Mouse (Mus musculus) embryonic fibroblast, embryonic 13.5 days (primary cell): ENCODE data around the gene Gpr50. TPM values are rescaled to one million over a fixed set of nuclear protein-coding genes. Genes with fewer than 3 reads are reported as not detected.

ENCODE experiments used
- H3K27ac ChIP-seq: 2 replicates; pipeline ENCODE4 v1.5.1; 2012; ENCODE audit warnings: low read length, control low read depth, inconsistent platforms; ENCODE audit not compliant: insufficient read depth
- H3K4me1 ChIP-seq: 2 replicates; pipeline ENCODE4 v1.6.1; 2011; ENCODE audit warnings: low read length; ENCODE audit not compliant: control insufficient read depth, insufficient read depth
- H3K4me3 ChIP-seq: 2 replicates; pipeline ENCODE4 v1.5.1; 2011; ENCODE audit warnings: mild to moderate bottlenecking, control low read depth, low read length; ENCODE audit not compliant: insufficient read depth
- CTCF ChIP-seq: IDR thresholded peaks from 2 replicates; pipeline ENCODE4 v1.5.1; 2011; ENCODE audit warnings: mild to moderate bottlenecking, control low read depth, low read length, moderate library complexity, borderline replicate concordance; ENCODE audit not compliant: insufficient read depth
- POLR2A ChIP-seq: IDR thresholded peaks from 2 replicates; pipeline ENCODE4 v1.6.1; 2011; ENCODE audit warnings: low read depth, mild to moderate bottlenecking, control low read depth, low read length, moderate library complexity
- polyA plus RNA-seq: library from polyadenylated mRNA; stranded (reverse); fragments of >200 nt; gene quantifications from 2 replicates; pipeline ENCODE4 v1.2.4, GENCODE M21; 2011; ENCODE audit warnings: low read depth; ENCODE audit not compliant: missing spikeins, insufficient read length

Gene Gpr50
- polyA plus RNA-seq: not detected in 2 replicates

GRCm38 (mm10) chrX:71663374-71663773 is at the start of gene Gpr50:
Gpr50 (plus strand) TSS chrX:71663667.
- H3K4me3 ChIP-seq: peak within 1 kb of the TSS; percentile 32; the same call in 1 of the 2 replicates
- H3K4me1 ChIP-seq: no peaks in the 10 kb centered on the region
- H3K27ac ChIP-seq: no peak within 1 kb of the TSS
- TF ChIP-seq CTCF (no peak), POLR2A (no peak)

DNA sequence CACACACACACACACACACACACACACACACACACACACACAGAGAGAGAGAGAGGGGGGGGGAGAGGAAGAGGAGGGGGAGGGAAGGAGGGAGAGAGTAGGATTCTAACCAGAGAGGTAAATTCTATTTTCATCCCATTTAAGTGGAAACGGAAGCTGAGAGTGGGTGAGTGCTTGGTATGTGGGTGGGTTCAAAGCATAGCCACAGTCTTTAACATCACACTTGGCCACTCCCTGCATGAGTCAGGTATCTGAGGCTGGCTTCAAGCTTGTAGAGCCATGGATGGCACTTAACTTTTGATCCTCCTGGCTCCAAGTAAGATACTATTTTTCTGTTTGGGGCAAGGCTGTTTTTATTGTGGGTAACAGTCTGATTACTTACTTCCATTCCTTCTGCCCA is 41.2 kb upstream of the Gpr50 start:
- TF ChIP-seq CTCF (no peak), POLR2A (no peak)
- H3K4me3 ChIP-seq: no peak overlapping the region
- H3K27ac ChIP-seq: no peak overlapping the region
- no peaks in the 10 kb centered on the region for H3K4me1 ChIP-seq

DNA sequence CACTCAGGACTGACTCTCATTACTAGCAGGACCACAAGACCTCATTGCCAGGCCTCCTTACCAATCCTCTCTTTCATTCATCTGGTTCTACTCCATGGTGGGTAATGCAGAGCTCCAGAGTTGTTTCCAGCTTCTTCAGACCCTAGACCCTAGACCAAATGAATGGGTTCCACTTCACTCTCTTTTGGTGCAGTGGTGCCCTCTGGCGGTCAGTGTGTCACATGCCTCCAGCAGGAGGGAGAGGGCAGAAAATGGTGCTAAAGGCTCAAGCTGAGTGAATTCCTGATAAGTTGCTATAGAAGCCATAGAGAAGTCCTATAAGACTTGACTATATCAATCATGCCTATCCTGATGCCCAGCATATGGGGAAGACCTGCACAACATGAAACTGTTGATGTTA is 39.6 kb upstream of the Gpr50 start:
- H3K4me1 ChIP-seq: no peaks in the 10 kb centered on the region
- TF ChIP-seq CTCF: peak; percentile 55; the same call in 1 of the 2 replicates
- TF ChIP-seq POLR2A: no peak
- H3K27ac ChIP-seq: no peak overlapping the region
- no peak overlapping the region for H3K4me3 ChIP-seq

GRCm38 (mm10) chrX:71628306-71628705 is 35.2 kb upstream of the Gpr50 start:
- H3K4me3 ChIP-seq: no peak overlapping the region
- H3K27ac ChIP-seq: no peak overlapping the region
- no peak for TF ChIP-seq POLR2A
- H3K4me1 ChIP-seq: no peaks in the 10 kb centered on the region

- TF ChIP-seq POLR2A: no peak
- no peak for TF ChIP-seq CTCF
- H3K27ac ChIP-seq: no peak overlapping the region
These were observed 32.8 kb upstream of the Gpr50 start for GRCm38 (mm10) chrX:71630709-71631108.

DNA sequence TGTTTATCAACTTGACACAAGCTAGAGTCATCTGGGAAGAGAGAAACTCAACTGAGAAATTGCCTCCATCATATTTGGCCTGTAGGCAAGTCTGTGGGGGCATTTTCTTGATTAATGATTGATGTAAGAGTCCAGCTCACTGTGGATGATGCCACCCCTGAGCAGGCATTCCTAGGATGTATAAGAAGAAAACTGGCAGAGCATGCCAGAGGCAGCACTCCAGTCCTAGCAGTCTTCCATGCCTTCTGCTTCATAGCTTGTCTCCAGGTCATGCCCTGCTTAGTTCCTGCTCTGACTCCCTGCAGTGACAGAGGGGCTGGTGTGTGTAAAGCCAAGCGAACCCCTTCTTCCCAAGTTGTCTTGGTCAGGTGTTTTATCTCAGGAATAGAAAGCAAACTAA is 32.3 kb upstream of the Gpr50 start:
- no peak overlapping the region for H3K27ac ChIP-seq
- TF ChIP-seq POLR2A (no peak), CTCF (no peak)
- no peaks in the 10 kb centered on the region for H3K4me1 ChIP-seq
- H3K4me3 ChIP-seq: no peak overlapping the region

More at GRCm38 (mm10) chrX:71630709-71631108, 32.8 kb upstream of the Gpr50 start:
- Histone ChIP-seq H3K4me3 (no peak overlapping the region), H3K4me1 (no peaks in the 10 kb centered on the region)

DNA sequence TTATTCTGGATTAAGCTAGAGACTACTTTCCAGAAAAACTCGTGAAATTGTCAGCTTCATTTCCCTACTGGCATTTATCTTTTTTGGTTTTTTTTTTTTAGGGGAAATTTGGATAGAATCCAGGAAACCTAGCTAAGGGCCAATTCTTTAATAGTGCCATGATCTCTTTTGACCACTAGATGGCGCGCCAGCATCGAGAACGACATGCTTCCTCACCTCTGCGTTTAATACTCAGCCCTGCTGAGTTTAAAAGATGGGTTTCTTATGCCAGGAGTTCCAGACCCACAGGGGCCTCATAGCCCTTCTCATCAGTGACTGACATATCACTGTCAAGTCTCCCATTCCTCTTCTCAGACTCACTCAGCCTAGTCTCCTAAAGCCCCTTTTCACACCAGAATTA is 15.5 kb upstream of the Gpr50 start:
- TF ChIP-seq CTCF (peak; percentile 62; the same call in 1 of the 2 replicates), POLR2A (no peak)
- Histone ChIP-seq H3K4me1 (no peaks in the 10 kb centered on the region), H3K4me3 (no peak overlapping the region), H3K27ac (no peak overlapping the region)

DNA sequence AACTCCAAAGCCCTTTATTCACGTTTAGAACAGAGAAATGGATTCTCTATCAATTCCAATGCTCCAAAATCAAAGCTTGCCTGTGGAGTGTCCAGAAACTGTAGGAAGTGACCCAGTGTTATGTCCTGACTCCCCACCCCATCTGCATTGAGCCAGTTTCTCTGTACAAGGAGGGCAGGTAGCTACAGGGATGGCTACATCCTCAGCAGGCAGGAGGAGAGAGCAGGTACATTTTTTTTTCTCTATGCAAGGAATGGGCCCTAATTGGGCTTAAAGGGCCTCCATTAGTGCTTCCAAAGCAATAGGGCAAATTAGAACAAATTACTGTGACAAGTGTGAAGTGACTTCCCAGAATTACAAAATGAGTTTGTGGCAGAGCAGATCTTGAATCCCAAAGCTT is 15.0 kb upstream of the Gpr50 start:
- no peak overlapping the region for H3K4me3 ChIP-seq

GRCm38 (mm10) chrX:71648848-71649454 is 14.5 kb upstream of the Gpr50 start:
- H3K4me3 ChIP-seq: no peak overlapping the region
- H3K4me1 ChIP-seq: no peaks in the 10 kb centered on the region
- H3K27ac ChIP-seq: no peak overlapping the region
- TF ChIP-seq POLR2A (no peak), CTCF (no peak)

More for the DNA sequence above, 15.0 kb upstream of the Gpr50 start:
- TF ChIP-seq POLR2A: no peak
- no peak for TF ChIP-seq CTCF
- no peaks in the 10 kb centered on the region for H3K4me1 ChIP-seq
- H3K27ac ChIP-seq: no peak overlapping the region

GRCm38 (mm10) chrX:71649993-71650392 is 13.5 kb upstream of the Gpr50 start:
- TF ChIP-seq POLR2A (no peak), CTCF (no peak)
- H3K4me3 ChIP-seq: no peak overlapping the region
- no peak overlapping the region for H3K27ac ChIP-seq
- H3K4me1 ChIP-seq: no peaks in the 10 kb centered on the region

DNA sequence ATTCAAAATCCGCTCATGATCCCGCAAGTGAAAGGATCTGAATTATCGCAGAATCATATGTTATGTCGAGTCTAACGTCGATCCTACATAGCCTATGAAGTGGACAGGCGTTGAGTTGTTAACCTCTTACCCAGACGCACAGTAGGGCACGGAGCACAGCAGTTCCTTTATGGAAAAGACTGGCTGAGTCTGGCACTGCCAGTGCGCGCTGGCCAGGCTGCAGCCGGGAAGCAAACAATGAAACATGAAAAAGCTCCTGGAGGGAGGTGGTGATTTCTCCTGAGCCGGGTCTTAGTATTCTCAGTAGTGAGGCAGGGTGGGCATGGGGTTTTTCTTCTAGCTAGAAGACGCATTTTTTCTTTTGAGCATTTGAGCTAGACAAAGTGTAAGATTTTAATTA is 1.7 kb upstream of the Gpr50 start:
- H3K27ac ChIP-seq: no peak overlapping the region
- no peak overlapping the region for H3K4me3 ChIP-seq
- no peak for TF ChIP-seq CTCF
- TF ChIP-seq POLR2A: no peak
- H3K4me1 ChIP-seq: no peaks in the 10 kb centered on the region
